Mouse (Mus musculus) heart, adult 18-20 months (tissue): ENCODE measurements around the gene Syndig1. TPM values are rescaled to one million over a fixed set of nuclear protein-coding genes. Genes with fewer than 3 reads are reported as not detected.

Experiments used
- DNase-seq, 2 experiments: peaks; one replicate each; pipeline ENCODE4 v3.0.0; 2021 to 2022; ENCODE audit warnings: mixed read lengths in 1 of 2
- total RNA-seq, 2 experiments: library from RNA; stranded (reverse); gene quantifications; 2 replicates each; pipeline ENCODE4 v1.2.3; 2021

Gene Syndig1
- total RNA-seq, 2 experiments from 2014 or later = 0.32 TPM; not detected in 1

DNA sequence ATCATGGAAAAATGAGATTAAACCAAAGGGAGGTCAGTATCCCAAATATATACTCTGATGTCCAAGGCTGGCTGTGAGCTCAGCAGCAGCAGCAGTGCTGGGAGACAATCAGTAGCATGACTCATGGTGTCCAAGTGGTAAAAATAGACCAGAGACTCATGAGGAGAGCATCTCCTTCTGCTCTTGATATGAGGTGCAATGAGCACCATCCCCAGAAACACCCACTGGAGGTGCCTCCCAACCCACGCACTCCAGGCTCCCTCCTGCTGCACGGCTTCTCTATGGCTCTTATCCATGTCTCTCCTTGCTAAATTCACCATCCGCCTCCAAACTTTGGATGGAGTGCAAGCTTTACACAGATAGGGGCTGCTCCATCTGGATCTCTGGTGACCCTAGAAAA lies 44.3 kb downstream of the Syndig1 start:
- peak; percentile 6 to 23 for DNase-seq

DNA sequence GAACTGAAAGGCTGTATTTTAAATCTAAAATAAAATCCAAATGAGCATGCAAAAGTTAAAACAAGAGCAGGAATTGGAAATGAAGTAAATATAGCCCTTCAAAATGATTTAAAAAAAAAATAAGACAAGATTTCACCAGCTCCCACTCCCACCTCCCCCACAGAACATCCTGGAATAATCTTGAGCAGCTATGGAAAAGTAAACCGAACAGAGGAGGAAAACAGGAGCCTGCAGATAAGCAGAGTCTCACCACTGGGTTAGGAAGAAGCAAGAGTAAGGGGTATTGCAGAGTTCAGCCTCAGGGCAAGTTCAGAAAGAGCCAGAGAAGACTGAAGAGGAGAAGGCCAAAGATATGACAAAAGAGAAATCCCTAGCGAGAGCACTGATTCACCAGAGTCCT lies 48.9 kb downstream of the Syndig1 start:
- DNase-seq = no peak

DNA sequence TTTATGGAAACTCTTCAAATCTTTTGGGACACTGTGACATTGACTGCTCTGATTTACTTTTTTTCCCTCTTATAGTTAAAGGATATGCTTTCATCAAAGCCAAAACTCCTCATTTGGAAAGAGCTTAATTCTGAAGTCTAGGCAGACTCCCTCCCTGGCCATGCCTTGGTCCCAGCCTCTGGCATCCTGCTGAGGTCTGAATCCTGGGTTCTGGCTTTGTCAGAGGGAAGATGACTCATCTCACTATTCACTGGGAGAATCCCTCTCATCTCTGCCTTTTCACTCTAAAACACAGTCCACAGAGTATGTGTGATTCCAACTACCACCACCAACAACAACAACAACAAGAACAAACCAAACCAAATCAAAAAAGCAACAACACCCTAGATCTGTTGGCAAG lies 58.6 kb downstream of the Syndig1 start:
- no peak for DNase-seq

DNA sequence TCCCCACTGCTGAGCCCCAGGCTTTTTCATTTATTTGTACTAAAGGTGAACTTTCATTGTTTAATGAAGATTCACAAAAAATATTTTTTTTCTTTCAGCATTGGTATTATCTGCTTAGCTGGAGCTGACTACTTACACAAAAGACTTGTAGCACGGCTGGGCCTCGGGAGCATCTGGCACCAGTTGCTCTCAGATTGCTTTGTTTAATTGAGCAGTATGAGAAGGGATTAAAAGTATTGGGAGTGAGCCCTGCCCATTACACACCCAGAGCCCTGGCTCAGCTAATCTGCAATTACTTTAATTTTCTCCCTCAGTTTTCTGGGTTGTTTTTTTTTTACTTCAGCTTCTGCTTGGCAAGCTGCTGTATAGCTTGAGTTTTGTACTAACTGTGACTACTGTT lies 62.6 kb downstream of the Syndig1 start:
- DNase-seq = no peak

DNA sequence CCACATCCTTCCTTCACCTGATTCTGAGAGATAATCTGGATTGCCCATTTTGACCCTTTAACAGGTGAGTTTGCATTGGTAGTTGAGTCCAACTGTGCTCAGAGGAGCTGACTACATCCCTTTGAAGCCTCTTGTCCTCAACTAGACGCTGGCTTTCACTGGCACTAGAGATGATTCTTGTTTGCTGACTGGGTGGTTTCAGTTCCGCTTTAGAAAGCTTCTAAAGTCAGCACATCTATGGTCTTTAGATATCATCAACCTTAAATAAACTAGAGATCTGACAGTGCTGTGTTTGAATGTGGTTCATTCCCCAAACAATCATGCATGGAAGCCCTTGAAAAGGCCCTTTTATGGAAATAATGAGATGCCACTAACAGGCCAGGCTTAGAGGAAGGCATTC lies 67.3 kb downstream of the Syndig1 start:
- peak in 1 of 2 experiments; percentile 4 for DNase-seq

DNA sequence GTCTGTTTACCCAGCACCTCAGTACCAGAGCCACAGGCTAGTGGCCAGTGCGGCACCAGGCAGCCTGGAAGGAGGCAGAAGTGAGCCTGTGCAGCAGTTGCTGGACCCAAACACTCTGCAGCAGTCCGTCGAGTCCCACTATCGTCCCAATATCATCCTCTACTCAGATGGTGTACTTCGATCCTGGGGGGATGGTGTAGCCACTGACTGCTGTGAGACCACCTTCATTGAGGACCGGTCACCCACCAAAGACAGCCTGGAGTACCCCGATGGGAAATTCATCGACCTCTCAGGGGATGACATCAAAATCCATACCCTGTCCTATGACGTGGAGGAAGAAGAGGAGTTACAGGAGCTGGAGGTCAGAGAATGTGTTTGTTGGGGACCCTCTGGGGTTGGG lies 70.6 kb downstream of the Syndig1 start:
- no peak for DNase-seq

DNA sequence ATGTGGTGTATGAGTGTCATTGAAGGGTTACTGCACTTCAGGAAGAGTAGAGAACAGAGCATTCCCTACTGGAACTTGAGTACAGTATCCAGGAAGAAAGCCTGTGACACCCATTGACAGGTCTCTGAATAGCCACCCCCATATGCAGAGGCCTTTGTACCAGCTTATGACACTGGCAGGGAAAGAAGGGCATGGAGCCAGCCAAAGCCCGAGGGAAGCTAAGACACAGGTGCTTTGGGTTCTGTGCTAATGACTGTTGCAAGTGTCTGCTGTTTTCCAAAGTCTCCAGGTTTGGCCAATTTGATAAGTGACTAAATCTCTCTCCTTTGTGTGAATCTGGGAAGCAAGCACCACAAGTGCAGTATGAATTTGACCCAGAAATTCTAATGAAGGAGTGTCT lies 71.6 kb downstream of the Syndig1 start:
- DNase-seq = no peak

DNA sequence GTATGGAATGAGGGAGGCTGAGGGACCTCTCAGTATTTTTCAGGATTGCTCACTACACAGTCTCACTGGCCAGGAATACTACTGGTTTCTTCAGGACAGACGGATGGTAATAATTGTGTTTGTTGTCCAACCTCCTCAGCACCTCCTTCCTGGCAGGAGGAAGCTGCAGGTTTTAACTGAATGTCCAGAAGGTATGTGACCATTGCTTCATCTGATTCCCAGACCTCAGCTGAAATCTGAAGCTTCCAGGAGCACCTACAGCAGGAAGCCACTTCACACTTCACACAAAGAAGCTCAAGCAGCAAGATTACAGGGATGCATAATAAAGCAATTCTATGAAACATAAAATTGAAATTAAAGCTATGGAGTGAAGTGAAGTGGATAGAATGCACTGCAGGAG lies 75.4 kb downstream of the Syndig1 start:
- DNase-seq = no peak

DNA sequence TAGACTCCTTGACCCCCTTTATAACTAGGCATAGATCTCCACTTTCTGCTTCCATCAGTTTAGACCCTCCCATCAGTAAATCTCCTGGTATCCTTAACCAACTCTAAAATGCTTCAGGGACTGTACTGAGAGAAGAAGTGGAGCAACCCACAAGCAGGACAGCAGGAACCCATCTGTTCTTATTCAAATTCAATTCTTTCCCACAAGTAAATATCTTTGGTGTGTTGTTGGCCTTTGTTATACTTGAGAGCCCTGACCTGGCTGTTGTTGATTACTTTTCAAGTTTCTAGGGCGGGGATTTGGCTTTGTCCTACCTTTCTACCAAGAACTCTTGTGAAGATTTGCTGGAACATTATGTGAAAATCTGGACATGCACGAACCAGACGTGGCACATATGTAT lies 77.7 kb downstream of the Syndig1 start:
- DNase-seq = no peak

DNA sequence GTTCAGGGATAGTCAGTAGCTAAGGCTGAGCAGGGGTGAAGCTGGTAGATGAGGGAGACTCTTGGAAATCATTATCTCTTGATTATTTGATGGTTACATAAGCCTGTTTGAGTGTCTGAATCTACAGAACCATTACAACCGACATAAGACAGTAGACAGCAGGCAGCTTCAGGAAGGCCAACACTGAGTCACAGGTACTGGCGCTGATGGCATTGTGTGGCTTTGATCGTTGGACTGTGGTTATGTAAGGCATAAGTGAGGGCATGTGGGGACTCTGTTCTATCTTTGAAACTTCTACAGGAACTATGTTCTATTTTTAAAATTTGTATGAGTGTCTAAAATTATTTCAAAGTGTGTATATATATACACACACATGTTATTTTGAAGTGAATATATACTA lies 88.2 kb downstream of the Syndig1 start:
- peak; percentile 6 to 41 for DNase-seq

DNA sequence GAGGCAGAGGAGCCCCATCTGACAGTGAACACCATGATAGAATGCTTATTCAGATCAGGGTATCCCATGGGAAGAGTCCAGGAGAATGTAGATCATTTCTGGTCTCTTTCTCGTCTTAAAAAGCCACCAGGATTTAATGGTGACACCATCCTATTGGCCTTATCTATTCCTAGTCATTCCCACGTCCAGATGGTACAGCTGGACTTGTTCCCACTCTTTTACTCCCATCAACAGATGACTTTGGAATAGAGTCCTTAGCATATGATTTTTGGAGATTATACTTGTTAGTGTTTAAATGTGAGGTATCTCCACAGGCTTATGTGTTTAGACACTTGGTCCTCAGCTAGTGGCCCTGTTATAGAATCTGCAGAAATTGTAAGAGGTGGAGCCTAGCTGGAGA lies 94.5 kb downstream of the Syndig1 start:
- no peak for DNase-seq

DNA sequence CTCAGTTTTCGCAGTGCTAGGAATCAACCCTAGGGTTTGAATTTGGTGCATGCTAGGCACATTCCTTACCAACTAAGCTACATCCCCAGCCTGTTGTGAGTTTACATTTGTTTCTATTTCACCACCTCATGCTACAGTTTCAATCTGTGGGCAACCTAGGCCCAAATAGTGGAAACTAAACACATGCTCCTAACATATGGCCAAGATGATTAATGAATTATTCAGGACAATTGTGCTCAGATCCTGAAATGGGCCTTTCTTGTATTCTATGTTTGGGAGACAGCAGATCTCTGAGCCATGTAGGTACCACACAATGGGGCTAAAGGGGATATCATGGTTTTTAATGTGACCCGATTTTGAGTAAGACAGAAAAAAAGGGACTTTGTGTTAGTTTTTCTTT lies 96.9 kb downstream of the Syndig1 start:
- DNase-seq = no peak

DNA sequence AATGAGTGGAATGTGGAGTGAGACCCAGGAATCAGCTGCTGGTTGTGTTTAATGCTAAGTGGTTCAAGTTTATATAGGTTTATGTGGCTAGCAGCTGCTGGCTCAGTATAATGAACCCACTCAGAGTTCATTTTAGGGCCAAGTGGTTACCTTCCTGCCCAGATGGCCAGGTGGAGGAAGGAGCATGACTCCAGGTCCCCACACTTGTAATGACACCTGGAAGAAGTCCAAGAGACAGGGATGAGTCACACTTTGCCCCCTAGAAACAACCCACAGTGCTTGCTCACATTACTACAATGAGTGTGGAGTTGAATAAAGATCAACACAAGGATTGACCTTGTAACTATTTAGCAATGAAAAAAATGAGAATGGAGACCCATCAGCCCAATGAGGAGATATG lies 98.0 kb downstream of the Syndig1 start:
- no peak for DNase-seq

DNA sequence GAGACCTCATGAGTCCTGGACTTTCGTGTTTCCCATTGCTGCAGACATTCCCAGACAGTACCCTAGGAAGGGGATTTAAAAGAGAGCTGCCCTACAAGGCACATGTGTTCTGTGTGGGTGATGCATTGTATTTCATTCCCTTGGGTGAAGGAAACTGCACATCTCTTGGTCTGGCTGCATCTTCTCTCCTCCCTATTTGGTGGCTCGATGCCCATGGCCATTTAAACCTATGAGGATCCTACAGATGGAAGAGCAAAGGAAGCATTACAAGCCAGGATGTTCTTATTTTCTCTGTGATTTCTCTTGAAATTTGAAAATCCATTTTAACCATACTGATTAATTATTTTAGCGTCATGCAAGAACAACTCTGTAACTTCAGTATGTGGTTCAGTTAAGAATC lies 98.5 kb downstream of the Syndig1 start:
- no peak for DNase-seq

DNA sequence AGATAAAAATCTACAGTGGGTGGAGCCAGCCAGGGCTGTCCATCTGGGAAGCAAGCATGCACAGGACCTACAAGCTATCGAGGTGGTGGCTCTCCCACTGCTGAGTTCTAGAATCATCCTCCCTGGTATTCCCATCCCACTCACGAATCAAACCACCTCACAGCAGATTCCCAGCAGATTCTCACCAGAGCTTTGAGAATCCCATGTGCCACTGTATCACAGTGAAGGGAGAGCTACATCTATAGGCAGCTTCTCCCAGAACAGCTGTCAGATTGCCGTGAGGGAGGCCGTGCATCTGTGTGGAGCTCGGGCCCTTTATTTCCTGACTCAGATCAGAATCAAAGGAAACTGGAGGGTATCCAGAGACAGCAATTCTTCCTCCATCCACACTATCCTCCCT lies 101.0 kb downstream of the Syndig1 start:
- DNase-seq = no peak

DNA sequence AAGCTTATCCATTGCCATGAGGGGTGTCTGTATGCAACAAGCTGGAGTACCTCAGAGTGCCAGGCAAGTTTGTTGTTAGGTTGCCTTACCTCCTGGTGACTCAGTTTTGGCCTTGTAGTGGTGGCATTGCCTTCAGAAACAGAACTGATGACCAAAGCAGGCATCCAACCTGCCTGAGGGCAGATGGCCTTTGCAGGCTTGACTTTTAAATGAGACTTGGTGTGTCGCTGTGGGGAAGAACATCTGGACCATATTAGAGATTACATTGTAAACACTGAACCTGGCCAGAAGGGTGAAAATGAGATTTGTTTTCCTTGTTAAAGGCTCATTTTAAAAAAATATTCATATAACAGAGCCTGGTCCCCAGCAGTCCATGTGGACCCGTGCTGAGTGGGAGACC lies 102.1 kb downstream of the Syndig1 start:
- DNase-seq = no peak

DNA sequence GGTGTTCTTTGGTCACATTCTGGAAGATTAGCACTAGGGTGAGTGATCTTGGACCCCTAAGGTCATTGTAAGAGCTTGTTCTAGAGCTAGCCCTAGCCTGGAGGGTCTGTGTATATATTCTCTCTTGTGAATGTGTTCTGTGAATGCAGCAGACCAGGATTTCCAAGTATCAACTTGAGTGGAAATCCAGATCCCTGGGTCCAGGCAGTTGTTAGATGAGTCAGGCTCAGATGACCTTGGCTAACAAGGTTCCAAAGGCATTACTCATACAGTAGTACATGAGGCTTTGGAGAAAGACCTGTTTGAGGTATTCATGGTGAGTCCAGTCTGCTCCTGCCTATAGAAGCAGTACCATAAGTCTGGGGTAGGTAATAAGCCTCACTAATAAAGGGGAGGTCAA lies 103.1 kb downstream of the Syndig1 start:
- DNase-seq = no peak

DNA sequence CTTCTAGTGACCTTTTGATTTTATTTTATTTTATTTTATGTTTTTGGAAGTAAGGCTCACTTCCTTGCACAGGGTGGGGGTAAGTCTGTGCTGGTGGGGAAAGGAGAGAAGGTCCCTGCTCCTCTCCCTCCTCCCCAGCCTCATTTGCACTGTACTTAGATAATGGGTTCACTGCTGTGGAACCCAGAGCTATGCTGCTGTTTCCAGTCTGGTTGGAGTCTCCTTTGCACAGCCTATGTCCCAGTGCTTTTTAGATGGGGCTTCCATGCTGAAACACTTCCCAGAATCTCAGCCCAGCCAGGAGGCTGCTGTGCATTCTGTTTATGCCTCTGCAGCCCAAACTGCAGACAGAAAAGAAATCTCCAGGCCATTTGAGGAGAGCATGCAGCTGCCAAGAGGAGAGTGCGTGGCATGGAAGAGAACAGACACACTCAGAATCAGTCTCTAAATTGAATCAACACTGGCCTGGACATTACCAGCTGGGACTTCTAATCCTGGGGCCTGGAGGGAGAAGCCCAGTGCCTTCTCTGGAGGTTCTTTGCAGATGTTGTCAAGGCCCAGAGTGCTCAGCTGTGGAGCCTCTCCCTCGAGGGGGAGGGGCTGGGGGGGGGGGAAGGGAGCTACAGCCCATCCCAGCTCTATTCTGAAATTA lies 104.4 kb downstream of the Syndig1 start:
- no peak for DNase-seq

DNA sequence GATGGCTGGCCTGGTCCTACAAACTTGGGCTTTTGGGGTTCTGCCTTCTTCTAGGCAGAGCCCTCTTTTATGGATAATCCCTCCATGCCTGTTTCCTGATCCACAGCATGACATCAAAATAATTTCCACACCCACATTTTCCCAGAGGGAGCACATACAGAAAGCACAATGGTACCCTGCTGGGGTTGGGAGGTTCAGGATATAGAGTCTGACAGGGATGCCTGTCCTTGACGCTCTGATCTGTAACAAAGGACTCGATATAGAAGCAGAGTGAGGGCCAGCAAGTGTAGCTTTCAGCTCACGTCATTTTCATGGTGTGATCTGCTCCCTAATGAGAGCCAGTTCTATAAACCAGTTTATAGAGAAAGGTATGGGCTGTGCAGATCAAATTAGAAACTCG lies 105.1 kb downstream of the Syndig1 start:
- DNase-seq = no peak

DNA sequence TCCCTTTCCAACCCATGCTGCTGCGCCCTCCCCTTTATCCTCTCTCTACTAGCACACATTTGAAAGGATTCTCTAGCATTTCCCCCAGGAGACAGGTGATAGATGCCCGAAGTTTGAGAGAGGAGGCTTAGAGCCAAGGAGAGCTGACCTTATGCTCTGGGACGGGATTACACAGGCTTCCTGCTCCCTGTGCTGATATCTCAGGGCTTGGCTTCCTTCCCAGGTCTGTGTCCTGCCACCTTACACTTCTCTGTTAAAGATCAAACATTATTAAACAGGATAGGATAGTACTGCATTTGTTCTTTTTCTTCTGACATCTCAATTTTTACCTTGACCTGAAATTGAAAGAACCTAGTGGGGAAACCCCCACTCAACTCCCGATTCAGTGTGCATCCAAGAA lies 109.8 kb downstream of the Syndig1 start:
- DNase-seq = peak; percentile 6

DNA sequence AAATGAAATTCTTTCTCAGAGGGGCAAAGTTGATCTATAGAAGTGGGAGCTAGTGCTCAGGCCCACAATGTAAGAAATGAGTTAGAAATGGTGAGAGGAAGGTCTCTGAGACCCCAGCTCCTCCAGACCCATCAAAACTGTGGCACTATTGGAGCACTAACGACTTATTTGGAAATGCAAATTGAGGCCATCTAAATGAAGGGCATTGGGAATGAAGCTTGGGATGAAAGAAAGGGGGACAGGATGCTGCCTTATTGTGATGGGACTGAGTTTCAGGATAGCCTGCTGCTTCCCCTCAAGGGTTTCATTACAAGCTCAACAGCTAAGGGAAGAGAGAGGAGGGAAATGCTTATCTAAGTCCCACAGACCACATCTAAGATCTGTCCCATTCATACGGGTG lies 110.6 kb downstream of the Syndig1 start:
- no peak for DNase-seq

DNA sequence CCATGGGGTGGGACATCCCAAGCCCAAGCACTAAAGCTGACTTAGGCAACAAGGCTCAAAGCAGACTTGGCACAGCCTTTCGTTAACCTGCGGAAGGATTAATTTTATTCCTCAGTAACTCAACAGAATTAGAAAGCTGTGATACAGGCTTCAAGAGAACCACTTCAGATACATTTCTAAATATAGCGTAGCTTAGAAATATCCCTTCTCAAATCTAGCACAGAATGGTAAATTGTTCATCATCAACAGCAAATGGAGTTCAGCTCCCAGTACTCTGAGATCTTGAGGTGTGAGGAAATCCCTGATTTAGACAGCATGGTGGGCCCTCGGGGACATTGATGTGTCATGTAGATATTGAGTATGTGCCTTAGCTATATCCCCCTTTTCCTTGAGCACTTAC lies 121.6 kb downstream of the Syndig1 start:
- DNase-seq = no peak

DNA sequence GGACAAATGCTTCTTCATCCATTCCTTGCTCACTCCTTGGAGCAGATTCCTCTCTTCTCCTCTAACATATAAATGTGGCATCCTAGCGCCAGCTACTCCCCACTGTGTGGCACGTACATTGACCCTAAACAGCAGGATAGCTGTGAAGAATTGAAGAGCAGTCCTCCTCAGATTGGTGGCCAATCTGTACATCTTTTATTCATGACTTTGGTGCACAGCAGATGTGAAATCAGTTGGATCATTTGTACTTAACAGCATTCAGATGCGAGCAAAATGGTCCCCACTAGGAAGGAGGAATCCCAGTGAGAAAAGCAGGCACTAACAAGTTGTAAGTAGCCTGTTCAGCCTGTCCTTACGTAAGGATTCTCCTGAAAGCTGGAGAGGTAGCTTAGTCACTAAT lies 142.0 kb downstream of the Syndig1 start:
- DNase-seq = no peak

DNA sequence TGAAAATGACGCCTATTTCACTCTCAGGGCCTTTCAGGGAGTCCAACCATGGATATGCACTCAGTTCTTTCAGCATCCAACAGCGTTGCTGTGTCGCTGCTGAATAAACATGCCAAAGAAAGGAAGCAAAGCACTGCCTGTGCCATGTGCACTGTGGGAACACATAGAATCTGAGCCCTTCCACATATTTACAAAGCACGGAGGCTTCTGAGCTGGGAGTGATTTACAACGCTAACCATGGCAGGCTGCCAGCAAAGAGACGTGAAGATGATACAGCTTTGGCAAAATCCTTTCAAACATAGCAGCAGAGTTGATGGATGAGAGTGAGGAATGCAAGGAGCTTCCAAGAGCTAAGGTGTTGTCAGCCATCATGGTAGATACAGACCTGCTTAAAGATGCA lies 144.6 kb downstream of the Syndig1 start:
- DNase-seq = no peak

DNA sequence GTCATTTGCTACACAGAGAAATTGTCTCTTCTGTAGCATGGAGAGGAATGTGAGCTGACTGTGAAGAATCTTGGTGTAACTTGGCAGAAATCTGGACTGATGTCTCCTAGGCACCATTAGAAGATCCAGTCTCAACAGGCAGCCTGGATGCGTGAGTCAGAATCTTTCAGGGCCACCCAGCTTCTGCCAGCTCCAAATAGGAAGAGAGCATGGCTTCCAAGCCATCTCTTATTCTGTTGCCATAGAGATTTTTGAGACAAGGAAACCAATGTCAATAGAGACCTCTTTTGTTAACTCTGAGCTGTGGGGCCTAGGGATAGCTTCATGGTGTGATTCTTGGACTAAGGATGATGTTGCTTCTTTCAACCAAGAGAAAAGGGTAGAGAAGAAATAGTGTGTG lies 151.4 kb downstream of the Syndig1 start:
- no peak for DNase-seq
